Mouse (Mus musculus) cerebellum, adult 9-11 months (tissue): ENCODE measurements around the gene Zranb1.

Experiments used
- DNase-seq: peaks from one replicate; pipeline ENCODE4 v3.0.0; 2022

Gene Zranb1

DNA sequence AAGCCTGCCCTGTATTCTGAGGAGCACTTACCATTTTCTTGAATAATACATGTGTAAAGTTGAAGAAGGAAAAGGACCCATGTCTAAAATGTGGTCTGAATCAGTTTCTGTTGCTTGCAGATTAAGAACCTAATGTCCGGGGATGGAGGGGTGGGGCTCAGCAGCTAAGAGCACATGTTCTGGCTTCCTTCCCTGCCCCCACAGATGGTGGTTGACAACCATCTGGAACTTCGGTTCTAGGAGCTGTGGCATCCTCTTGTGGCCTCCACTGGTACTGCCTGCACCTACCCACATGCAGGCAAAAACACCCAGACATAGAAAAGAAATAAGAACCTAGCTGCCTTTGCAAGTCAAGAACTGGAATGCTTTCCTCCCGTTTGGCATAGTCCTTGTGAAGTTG lies 72.5 kb downstream of the Zranb1 start:
- peak; percentile 92 for DNase-seq

DNA sequence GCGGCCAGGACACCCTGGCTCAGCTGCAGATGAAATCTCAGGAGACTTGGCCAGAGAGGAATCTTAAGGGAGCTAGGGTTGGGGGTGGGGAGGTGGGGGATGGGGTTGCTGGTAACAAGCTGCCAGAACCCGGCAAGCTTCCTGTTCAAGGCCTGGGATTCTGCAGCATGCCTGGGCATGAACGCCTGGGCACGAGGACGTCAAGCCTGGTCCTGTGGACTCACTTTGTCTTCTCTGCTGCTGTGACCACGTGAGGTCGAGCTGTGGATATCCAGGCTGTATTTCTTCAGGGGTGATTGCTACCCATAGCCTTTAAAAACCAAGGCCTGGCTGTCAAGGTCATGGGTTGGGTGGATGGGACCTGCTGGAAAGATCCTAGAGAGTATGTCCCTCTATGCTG lies 74.8 kb downstream of the Zranb1 start:
- DNase-seq = no peak

DNA sequence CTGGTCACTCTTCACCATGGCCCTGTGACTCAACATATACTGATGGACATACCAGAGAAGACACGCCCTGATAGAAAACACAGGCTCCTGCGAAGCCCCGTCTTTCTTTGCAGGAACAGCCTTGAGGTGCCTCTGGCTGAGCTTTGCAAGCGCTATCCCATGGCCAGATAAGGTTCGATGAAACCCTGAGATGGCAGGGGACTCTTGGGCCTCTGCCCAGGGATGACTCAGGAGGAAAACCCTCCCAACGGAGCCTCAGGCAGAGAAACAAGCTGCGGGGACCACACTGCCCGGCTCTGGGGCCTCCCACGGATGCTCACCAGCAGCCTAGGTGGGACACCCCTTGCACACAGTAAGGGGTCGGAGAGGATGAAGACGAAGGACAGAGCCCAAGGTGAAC lies 76.4 kb downstream of the Zranb1 start:
- peak; percentile 72 for DNase-seq

DNA sequence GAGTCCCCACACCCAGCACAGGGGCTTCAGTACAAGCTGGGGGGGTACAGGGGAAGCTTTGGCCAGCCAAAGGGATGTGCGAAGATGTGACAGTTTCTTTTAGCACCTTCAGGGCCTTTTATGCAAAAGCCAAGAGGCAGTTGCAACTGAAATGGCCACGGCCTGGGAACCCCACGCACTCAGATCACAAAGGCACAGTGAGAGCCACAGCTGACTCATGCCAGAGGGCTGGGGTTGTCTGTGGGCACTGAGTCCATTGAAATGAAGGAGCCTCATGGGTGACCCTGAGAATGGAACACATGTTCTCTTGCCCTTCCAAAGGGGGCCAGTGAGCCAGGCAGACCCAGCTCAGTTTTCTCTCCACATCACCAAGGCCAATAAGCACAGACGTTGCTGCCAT lies 77.7 kb downstream of the Zranb1 start:
- no peak for DNase-seq

DNA sequence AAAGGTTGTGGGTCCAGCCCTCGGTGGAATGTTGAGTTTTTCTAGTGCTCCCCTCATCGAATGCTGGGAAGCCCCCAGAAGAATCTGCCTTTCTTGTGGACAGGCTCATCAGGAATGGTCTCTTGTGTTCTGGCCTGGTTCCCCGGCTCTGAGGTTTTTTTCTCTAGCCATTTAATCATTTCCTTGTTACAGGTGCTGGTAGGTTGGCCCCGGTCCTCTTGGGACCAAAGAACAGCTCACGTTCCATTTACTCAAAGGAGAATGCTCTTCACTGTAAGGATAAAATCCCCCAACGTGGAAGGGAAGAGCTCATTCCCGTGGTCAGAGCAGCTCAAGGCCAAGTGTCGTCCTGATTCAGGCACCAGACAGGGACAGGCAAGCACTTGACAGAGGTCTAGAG lies 78.7 kb downstream of the Zranb1 start:
- no peak for DNase-seq

DNA sequence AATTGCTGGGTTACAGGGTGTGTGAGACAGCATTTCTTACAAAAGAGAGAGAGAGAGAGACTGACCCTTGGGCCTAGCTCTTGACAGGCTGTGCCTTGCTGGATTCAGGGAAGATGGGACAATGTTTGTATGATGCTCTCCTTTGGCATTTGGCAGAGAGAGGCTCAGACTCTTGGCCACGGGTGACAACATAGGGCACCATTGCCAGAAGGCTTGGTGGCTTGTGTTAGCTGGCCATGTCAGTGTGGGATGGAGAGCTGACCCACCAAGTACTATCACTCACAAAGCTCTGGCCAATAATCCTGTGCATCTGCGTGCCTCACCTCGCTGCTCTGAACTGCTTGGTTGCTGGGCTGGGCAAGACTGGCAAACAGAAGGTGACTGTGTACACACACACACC lies 79.5 kb downstream of the Zranb1 start:
- DNase-seq = peak; percentile 69

DNA sequence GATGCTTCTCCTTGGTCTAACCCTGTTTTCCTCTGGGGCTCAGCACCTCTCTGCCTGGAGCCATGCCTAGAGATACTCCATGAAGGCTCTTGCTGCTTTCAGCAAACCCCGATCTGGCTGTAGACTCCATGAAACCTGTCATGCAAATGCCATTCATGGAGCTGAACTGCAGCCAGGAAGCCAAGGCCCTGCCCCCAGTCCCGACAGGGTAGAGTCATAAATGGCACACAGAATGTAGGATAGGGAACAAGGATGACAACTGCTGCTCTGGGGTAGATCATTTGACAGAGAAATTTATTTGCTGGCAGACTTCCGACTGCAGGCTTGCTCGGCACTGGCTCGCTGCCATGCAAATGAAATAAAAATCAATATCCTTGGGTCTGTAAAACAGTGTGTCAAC lies 80.2 kb downstream of the Zranb1 start:
- peak; percentile 81 for DNase-seq

DNA sequence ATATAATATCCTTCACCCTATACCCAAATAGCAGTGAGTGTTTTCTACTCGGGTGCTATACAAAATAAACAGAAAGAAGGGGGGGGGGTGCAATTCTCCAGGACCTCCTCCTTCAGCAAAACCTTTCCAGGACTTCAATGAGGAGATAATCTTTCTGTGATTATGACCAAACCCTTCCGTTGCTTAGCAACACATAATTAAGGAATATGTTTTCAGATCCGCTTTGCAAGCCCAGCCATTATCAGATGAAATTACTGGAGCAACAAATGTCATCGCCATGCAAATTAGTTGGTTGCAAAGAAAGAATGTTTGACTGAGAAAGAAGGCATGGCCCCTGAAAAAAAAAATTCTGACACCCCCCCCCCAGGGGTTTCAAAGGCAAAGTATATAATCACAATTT lies 80.7 kb downstream of the Zranb1 start:
- no peak for DNase-seq

DNA sequence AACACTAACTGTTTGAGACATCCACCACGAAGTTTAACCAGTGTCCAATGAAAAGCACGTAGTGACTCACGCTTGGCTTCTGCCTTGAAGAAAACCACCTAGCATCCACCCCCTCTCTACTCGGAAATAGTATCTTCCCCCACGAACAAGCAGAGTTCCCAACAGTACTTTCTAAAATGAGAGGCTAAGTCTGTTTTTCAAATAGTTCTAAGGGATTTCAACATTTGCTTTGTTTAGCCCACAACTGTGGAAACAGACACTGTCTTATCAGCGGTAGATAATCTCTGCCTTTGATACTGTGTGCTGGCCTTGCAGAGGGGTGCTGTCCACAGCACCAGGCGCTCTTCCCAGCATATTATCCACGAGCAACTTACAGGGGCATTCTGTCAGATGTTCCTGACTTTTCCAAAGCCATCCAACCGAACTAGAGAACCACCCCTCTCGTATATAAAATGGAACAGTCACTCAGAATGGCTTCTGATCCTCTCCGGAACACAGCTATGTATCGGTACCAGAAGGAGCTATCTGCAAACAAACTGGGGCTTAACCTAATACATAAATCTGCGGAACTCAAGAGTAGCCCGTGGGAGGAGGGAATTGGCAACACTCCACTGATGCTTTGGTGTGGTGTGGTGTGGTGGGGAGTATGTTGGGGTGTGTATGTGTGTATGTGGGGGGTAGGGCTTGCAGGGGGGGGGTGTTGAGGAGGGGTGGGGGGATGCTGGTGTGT lies 81.9 kb downstream of the Zranb1 start:
- no peak for DNase-seq

DNA sequence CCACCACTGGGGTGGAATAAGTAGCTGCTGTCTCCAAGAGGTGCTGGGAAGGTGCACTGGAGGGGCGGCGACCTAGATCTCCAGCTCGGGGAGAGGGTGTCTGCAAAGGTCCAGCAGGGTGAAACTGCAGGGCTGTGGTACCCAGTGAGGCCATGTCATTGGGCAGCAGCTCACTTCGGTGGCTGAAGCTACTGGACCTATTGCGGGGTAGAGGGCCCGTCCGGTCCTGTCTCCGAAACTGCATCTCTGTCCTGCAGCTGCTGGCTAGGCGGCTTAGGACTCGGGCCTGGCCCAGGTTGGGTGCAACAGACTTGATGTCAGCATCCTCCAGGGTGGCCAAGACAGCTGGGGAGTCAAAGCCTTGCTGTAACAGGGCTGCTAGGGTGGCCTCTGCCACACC lies 83.0 kb downstream of the Zranb1 start:
- peak; percentile 48 for DNase-seq

DNA sequence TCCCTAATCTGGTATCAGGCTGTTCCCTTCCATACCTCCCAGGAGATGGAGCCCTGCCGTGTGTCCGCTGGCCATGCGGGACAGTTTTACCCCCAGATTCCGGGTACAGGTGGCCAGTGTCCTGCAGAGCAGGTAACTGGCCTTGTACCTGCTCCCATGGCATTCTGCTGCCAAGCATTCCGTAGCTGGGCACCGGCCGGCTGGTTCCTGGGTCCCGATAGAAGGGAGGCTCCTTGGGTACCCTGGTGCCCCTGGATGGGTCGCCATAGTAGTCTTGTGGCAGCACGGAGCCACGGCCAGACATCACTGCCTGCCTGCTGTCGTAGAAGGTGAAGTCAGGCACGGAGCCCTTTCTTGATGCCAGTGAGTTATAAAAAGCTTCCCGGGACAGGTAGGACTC lies 83.7 kb downstream of the Zranb1 start:
- DNase-seq = peak; percentile 61

DNA sequence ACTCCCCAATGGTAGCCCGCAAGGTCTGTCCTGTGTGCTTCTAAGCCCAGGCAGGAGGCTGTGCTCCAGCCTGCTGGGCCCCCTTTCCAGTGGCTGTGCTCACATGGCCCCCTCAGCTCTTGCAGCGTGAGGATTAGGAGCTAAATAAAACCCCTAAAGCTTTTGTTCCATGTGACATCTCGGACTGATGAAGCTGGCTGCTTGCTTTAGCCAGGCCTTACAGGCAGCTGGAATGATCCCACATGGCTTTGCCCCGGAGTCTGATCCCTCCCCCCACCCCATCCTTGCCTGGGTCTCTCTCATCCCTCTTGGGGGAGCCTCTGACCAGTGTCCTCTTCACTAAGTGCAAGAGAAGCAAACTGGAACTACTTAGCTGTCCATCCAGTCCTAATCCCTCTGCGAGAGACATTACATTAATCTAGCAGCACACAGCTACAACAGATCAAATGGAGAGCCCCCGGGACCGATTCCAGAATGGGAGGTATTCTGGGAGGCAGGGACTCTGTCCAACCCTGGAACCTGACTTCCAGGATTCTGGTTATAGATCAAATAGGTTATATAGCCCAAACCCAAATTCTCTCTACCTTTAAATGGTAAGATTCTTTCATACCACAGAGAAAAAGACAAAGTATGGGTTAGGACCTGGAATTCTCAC lies 84.6 kb downstream of the Zranb1 start:
- DNase-seq = peak; percentile 47

DNA sequence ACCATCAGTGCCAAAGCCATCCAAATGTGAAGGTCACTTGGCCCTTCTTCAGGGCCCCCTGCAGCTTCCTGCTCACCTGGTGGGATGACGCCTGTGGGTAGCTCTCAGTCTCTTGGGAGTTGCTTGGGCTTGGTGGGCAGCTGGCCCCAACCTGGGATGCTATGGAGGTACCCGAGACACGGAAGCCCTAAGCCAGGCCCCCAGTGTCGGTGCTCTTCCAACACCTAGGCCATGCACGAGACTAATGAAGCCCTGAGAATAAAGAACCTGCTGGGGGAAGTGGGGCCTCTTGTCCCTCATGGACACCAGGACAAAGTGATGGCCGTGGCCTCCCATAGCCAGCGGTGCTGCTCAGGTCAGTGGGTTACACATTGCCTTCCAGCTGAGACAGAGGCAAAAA lies 88.0 kb downstream of the Zranb1 start:
- no peak for DNase-seq

DNA sequence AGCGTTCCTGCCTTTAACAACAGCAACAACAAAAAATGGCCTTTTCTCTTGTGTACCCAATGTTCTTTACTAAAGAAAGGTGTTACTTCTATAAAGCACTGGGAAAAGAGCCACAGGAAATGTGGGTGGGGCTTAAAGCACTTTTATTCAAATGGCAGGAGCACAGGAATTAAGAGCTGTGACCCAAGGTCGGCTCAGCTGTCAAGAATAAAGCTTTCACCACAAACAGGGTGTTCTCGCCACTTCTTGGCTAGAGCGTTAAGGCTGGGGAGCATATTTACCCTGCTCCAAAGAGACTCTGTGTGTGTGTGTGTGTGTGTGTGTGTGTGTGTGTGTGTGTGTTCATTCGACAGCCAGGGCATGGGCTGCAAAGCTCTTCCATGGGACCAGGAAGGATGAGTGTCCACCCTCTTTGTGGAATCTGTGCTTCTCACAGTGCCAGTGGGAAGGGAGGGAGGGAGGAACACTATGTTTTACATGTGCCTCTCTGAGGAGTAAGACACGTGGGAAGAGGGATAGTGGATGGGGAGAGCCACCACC lies 88.6 kb downstream of the Zranb1 start:
- no peak for DNase-seq

DNA sequence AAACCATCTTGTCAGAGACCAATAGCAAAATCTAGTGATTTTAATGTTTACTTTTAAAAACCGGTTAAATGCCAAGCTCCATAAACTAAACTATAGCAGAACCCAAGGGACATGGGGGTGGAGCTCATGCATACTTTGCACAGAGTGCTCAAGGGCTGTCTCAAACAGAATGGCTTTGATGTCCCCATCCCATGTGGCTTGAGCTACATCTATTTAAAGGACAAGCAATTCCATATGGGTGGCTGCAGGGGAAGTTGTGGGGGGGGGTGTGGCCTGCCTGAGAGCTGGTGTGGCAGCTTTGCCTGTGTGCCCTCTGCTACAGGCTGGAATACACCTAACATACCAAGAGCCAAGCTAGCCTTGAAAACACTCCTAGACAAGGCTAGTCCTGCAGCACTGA lies 93.8 kb downstream of the Zranb1 start:
- no peak for DNase-seq

DNA sequence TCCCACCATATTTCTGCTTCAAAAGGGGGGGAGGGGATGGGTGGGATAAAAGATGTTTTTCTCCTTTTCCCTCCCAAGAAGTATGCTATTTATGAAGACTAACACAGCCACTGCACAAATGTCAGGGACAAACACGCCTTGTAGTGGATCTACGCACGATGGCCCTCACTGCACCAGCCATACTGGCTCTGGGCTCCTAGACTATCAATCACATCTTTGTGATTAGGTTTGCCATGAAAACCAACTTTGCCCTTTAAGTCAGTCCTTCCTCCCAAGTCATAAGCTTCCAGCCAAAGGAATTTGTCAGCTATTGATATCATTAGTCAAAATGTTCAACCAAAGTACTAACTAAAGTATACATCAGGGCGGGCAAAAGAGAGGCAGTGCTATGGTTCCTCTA lies 97.0 kb downstream of the Zranb1 start:
- DNase-seq = no peak

DNA sequence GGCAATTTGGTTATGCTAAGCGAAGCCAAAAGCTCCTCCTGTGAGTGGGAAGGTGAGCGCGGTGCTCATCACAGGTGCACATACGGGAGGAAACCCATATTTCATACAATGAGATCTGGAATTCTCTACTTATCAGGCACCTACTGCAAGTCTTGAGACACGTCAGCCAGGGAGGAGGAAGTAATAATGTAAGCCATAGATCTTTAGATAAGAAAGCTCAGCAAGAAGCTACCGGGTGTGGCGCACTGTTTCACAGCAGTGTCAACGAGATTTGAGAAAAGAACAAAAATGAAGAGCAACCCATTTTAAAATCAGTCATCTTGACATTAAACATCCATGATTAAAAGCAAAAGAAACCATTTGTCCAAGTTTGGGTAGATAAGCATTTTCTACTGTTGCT lies 98.1 kb downstream of the Zranb1 start:
- DNase-seq = no peak

DNA sequence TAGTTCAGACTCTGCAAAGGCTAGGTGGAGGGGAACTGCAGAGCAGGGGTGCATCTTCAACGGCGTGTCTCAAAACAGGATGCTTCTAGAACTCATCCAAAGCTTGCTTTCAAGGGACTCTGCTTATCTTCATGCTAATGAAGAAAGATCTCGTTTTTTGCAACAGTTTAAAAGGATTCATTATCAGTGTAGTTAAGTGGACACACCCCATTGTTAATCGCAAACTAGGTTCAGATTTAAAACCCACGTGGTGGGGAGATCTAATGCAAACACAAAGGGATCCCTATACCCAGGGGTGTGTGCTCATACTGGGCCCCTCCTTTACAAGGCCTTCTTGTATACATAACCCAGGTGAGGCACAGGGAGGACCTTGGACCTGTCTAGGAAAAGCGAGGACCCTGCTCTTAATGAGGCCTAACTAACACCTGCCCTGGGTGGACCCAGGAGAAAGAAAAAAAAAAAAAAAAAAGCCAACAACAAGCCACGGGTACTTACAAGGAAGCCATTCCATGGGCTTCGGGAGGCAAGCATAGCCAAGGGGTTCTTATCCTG lies 98.6 kb downstream of the Zranb1 start:
- DNase-seq = no peak

DNA sequence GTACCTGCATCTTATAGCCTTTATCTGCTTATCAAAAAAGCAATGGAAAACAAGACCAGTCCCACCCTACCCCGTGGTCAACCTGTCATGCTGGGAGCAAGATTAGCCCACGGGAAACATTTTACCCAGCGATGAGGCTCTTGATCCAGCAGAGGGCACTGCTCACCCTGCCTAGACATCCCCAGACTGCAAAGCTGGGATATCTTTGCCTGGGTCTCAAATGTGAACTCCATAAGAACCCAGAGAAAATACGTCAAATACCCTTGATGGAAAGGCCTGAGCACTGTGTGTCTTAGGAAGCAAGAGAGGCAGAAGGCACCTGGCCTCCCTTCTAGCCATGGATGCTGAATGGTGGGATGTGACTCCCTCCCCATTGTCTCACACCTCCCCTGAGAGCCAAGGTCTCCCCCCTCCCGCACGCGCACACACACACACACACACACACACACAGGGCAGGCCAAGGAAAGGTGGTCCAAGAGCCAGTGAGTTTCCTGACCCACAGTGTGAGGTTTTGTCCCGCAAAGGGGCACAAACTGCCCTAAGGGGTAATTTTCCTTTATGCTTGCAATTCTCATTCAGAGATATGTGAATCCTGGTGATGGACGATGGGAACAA lies 101.8 kb downstream of the Zranb1 start:
- DNase-seq = peak; percentile 69

DNA sequence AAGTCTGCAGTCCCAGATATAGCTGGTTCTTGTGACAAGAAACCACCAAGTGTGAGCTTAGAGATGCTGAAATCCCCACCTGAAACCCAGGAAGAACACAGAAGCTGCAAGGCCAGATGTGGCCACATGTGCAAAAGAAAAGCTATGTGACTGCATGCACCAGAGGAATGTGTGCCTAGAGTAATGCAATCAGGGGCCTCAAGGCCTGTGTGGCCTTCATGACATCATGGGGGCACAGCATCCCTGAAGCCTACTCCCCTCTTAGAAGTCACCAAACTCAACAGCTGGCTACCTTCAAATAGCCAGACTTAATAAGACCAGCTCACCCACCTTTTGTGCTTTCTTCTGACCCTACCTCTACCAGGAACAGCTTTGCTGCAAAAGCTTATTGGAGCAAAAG lies 105.0 kb downstream of the Zranb1 start:
- DNase-seq = no peak
